Mouse (Mus musculus): ENCODE results near the gene Lcn3. TPM values are rescaled to one million over a fixed set of nuclear protein-coding genes. Genes with fewer than 3 reads are reported as not detected.
"Not testable (repeated sequence)": the region's sequence is repeated elsewhere in the genome, so short reads cannot be mapped to it uniquely, and the experiment has no call there.

Lcn3 gene
- total RNA-seq, 1 experiment from 2014 or later: not detected

DNA sequence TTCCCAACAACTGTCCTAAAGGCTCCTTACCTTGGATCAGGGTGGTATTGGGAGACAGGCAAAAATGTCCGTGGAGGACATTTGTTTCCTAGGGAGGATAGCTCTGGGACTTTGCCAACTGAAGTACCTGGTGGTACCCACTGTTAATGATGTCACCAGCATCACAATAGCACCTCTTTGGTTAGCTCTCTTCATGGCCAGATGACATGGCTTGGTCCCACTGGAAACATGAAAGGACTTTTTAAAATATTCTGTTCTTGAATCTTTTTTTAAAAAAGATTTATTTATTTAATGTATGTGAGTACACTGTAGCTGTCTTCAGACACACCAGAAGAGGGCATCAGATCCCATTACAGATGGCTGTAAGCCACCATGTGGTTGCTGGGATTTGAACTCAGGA is 50.4 kb downstream of the Lcn3 start, which contains the start of gene Glt6d1:
Gene Glt6d1, minus strand, starts transcription at position 101 of the 400 bp plus-strand sequence.
- not testable (repeated sequence) for ATAC-seq (replicated peaks; ENCODE audit: low read depth, poor library complexity, severe bottlenecking)

Other genes starting within 250 kb of the Lcn3 start
- 11.5 and 15.8 TPM in 2 replicates for gene Traf2, start 218.6 kb upstream of the Lcn3 start, total RNA-seq (2017)
- 57.2 and 84.7 TPM in 2 replicates for gene Edf1, start 207.7 kb upstream of the Lcn3 start, total RNA-seq (2017)
- 3.4 TPM in 1 of 2 replicates, not detected in the other for gene Mamdc4, start 190.7 kb upstream of the Lcn3 start, total RNA-seq (2017)
- 33.5 and 40.8 TPM in 2 replicates for gene Phpt1, start 190.3 kb upstream of the Lcn3 start, total RNA-seq (2017)
- gene Ajm1, start 183.8 kb upstream of the Lcn3 start, total RNA-seq (2017): 0.55 TPM in 1 of 2 replicates, not detected in the other
- gene Rabl6, start 157.0 kb upstream of the Lcn3 start, total RNA-seq (2017): 78.2 and 83.9 TPM in 2 replicates
- gene Ccdc183, start 147.9 kb upstream of the Lcn3 start, total RNA-seq (2017): not detected in 2 replicates
- 6.4 and 23.9 TPM in 2 replicates for gene Tmem141, start 143.6 kb upstream of the Lcn3 start, total RNA-seq (2017)
- 1.6 and 2.4 TPM in 2 replicates for gene Fcna, start 137.5 kb upstream of the Lcn3 start, total RNA-seq (2017)
- not detected in 2 replicates for gene Lcn8, start 112.4 kb upstream of the Lcn3 start, total RNA-seq (2017)
- gene Lcn5, start 107.6 kb upstream of the Lcn3 start, total RNA-seq (2017): not detected in 2 replicates
- gene Lcn6, start 88.8 kb upstream of the Lcn3 start, total RNA-seq (2017): not detected in 2 replicates
- gene Lcn10, start 82.8 kb upstream of the Lcn3 start, total RNA-seq (2017): not detected in 2 replicates
- not detected in 2 replicates for gene Obp2a, start 65.5 kb upstream of the Lcn3 start, total RNA-seq (2017)
- 7.8 and 9.7 TPM in 2 replicates for gene Bmyc, start 58.8 kb upstream of the Lcn3 start, total RNA-seq (2017)
- gene Obp2b, start 28.6 kb upstream of the Lcn3 start, total RNA-seq (2017): not detected in 2 replicates
- not detected in 2 replicates for gene Lcn11, start 11.4 kb downstream of the Lcn3 start, total RNA-seq (2017)
- not detected in 2 replicates for gene Gm13539, start 16.7 kb downstream of the Lcn3 start, total RNA-seq (2017)
- gene Glt6d1, start 50.3 kb downstream of the Lcn3 start, total RNA-seq (2017): not detected in 2 replicates
- not detected in 2 replicates for gene Lcn9, start 57.6 kb downstream of the Lcn3 start, total RNA-seq (2017)
- gene Sohlh1, start 81.7 kb downstream of the Lcn3 start, total RNA-seq (2017): not detected in 2 replicates
- not detected in 2 replicates for gene Kcnt1, start 98.2 kb downstream of the Lcn3 start, total RNA-seq (2017)
- gene Camsap1, start 217.7 kb downstream of the Lcn3 start, total RNA-seq (2017): 46.6 and 58.5 TPM in 2 replicates